Mouse (Mus musculus) retina, embryonic 14.5 days (tissue): Measurements from ENCODE around the gene Sgsm2.
A peak's percentile ranks its signal among the peaks of the same experiment; 100 is the strongest.

ENCODE experiments used
- DNase-seq: peaks from one replicate; pipeline ENCODE4 v3.0.0-alpha.2; 2015; ENCODE audit warnings: low spot score

Gene Sgsm2

GRCm38 (mm10) chr11:74881979-74882378 lies 14.9 kb downstream of the Sgsm2 start:
- DNase-seq: no peak

DNA sequence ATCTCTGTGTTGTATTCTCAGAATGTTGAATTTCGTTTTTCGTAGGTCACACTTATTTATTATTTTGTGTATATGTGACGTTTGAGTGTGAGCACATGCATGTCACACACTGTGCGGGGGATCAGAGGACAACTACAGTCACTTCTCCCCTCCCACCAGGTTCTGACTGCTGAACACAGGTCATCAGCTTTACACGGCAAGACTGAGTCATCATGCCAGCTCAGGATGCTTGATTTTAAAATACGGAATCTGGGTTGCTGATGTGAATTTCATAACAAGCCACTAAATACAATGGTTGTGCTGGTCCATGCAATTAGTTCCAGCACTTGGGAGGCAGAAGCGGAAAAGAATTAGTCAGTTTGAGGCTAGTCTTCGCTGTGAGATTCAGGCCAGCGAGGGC lies 15.9 kb downstream of the Sgsm2 start:
- no peak for DNase-seq

- DNase-seq: peak; percentile 78
Measured at GRCm38 (mm10) chr11:74876801-74877200, 20.1 kb downstream of the Sgsm2 start.

GRCm38 (mm10) chr11:74874630-74875029 lies 22.2 kb downstream of the Sgsm2 start:
- no peak for DNase-seq

DNA sequence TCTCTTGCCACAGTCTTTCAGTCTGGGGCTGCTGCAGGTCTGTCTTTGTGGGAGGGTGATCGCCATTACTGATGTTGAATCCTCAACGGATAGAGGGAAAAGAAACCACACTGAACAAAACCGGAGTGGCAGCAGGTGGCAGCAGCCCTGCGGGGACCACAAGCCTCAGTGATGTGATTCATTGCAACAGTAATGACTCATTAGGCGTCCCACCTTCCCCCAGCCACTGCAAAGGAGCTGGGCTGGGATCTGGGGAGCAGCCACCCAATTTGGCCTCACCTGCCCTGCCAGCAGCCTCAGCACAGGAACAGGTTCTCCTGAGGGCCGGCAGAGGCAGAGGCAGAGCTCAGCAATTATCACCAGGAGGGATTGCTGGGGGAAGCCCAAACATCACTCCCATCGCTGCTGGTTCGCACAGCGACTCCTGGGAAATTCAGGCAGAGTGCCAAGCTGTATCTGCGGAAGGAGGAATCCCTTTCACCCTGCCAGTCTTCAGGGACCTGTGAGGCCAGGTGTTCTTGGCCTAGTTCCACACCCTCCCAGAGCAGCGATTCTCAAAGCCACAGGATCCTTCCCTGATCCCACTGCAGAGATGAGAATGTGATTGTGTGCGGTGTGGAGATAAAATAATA lies 25.8 kb downstream of the Sgsm2 start:
- DNase-seq: peak; percentile 30

DNA sequence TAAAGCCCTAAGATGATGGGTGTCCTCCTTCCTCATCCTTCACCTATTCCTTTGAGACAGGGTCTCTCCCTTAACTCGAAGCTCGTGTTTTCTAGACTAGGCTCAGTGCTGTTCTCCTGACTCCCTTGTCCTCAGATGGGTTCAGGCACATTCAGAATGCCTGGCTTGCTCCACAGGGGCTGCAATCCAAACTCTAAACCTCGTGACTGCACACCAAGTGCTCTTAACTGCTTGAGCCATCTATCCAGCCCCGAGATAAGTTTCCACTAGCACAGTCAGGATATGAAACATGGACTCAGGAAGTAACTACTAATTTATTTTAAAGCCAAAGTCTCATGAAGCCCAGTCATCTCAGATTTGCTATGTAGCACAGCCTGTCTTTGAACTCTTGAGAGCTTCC lies 26.3 kb downstream of the Sgsm2 start:
- DNase-seq: no peak

DNA sequence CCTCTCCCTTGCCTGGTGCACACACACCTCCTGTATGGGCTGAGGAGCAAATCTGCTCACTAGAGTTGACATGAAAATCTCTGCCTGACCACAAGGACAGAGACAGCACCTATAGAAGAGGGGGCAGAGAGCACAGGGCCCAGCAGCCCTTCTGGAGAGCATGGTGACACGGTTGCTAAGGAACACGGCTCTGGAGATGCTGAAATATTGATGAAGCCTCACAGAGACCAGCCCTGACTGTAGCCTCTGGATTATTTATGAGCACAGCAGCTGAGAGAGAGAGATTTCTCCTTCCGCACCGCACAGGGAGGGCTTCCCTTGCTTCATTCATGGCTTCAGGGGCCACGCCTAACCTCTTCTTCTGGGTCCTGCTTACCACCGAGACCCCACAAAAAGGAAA lies 27.3 kb downstream of the Sgsm2 start:
- DNase-seq: peak; percentile 65

GRCm38 (mm10) chr11:74868046-74868760 lies 28.7 kb downstream of the Sgsm2 start:
- no peak for DNase-seq

- DNase-seq: no peak
Measured at GRCm38 (mm10) chr11:74867181-74867580, 29.7 kb downstream of the Sgsm2 start.

DNA sequence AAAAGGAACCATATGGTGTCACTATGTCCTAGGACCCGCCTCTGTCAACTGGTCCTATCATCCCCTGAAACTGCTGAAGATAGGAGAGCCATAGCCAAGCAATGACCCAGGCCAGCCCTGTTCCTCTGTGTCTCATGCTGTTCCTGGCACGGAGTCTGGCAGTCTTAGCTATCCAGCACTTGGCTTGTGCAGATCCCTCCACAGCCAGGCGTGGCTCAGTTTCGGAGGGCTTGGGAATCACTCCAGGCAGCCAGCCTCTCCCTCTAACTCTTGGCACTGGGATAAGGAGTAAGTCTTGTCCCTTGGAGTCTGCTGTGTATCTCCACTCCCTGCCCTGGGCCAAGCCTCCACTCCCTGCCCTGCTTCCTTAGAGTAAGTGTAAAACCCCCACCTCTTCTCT lies 30.2 kb downstream of the Sgsm2 start:
- no peak for DNase-seq

DNA sequence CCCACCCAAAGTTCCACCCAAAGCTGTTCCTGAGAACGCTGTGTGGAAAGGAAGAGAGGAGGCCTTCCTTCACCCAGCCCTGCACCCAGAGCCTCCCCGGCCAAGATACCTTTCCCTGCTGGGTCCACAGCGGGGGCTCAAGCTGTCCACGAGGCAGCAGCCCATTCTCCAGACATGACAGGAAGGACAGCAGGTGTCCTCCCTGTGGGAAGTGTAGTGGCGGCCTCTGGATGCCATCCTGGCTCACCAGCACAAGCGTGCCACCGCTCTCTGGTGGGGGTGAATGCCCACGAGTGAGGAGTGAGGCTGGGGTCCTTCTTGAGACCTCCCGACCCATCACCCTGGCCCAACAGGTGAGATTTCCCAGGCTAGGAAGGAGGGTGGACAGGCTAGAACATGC lies 31.6 kb downstream of the Sgsm2 start:
- DNase-seq: no peak

DNA sequence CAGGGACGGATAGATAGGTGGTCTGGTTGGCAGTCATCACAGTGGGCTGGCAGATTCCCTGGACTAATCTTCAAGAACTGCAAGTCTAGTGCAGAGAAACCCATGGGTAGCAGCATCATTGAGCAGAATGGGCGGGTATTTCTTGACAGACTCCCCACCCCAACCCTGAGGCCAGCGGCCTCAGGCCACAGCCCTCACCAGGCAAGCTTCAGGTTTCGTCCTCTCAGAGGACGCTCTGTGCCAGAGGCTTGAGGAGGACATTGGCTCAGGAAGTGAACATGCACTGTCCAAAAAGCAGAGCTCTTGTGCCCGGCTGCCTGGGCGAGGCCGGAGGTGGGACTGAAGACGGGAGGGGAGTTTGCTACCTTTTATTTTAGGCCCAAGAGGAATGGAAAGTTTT lies 32.4 kb downstream of the Sgsm2 start:
- no peak for DNase-seq

- no peak for DNase-seq
Measured at GRCm38 (mm10) chr11:74863471-74863870, 33.4 kb downstream of the Sgsm2 start.

DNA sequence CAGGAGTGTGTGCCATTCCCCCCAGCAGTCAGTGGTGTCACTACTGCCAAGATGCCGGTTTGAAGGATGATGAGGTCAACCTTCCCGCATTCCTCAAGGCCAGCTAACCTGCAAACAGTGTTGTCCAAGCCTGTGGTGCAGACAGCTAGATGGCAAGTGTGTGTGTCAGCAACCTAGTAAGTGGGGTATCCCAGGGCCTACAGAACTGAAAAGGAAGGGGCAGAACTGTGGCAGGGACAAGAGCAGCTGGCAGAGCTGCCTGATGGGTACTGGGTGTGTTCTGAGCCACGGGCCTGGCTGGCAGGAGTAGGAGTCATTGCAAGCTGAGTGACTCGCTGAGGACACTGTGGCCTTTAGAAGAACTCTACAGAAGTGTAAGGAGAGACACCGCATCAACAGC lies 34.7 kb downstream of the Sgsm2 start:
- DNase-seq: no peak

GRCm38 (mm10) chr11:74857756-74858155 lies 39.1 kb downstream of the Sgsm2 start:
- DNase-seq: no peak

DNA sequence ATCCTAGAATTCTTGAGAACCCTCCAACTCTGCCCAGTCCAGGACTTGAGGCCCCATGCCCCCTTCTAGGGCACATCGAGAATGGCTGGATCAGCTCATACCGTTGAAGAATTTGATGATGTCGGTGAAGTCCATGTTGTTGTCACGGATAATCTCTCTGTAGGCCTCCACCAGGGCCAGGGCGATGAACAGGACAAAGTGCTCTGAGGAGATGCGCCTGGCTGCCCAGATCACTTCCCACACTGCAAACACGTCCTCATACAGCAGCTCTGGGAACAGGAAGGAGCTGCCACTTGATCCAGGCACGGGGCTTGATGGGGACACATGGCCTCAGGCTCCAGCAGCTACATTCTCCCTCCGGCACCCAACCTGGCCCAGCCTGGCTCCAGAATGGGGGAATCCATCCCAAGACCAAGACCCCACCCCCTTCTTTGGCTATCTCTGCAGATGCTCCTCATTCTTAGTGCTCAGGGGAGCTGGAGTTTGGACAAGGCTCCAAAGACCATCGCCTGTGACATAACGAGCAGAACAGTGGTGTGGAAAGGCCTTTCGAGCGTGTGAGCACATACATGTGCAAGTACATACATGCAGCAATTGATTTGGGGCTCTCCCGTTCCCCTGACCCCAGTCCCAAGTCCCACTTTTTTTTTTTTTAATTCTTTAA lies 45.7 kb downstream of the Sgsm2 start:
- no peak for DNase-seq

DNA sequence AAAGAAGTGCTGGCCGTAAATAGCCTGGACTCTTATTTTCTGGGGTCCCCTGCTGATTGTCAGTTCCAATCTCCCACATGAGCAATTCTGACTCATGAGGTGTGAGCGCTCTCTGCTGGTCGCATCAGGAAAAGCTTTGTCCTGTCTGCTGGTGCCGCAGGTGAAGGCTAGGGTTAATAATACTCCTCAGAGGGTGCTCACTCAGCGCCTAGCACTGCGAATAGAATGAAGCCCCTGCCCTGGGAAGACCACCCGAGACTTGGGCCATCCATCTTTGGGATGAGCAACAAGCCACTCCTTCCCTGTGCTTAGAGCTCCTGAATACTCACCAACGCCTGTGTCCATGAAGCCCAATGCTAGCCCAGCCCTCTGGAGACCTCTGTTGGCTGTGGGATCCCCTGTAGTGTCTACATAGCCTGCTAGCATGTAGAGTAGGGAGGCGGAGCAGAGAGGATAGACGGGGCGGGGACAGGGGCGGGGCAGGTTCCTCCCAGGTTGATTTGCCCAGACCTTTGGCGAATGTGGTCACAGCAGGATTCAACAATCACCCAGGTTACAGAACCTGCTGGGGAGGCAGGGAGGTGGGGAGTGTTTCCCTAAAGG lies 48.8 kb downstream of the Sgsm2 start:
- peak; percentile 90 for DNase-seq

DNA sequence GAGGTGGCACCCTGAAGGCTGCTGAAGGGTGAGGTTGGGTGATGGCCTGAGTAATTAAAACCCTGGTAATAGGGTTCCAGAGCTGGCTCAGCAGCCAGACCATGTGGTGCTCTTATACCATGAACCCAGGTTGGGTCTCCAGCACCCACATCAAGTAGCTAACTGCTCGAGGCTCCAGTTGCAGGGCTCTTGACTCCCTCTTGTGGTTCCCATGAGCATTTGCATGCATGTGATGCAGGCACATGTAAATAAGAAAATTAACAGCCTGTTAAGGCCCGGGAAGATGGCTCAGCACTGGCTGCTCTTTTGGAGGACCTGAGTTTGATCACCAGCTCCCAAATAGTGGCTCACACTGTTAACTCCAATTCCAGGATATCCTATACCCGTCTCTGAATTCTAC lies 51.1 kb downstream of the Sgsm2 start:
- DNase-seq: no peak

DNA sequence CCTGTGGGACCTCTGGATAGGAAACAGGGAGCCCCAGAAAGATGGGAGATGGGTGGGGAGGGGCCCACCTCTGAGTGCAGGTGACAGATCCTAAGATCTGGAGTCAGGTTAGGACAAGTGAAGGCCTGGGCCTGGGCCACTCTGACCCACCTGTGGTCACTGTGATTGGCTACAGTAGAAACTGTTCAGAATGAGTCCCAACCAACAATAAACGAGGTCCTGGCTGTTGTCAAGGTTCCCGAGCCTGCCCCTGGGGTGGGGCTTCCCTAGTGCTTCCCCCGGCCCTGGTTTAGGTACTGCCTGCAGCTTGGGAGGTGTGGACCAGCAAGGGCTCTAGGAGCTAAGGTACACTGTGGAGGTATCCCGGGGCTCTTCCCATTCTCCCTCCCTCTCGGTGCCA lies 53.1 kb downstream of the Sgsm2 start:
- DNase-seq: no peak

DNA sequence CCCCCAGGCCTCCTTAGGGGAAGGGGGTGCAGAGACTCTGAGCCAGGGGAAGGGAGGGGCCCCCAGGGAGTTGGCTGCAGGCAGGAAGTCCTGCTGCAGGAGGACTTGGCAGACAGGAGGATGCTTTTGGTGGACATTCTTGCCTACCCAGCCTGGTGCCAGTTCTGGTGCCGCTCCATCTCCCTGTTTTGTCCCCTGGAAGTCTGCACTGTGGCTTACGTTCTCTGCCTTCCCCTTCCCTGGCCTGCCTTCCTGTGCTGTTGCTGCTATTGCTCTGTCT lies 53.5 kb downstream of the Sgsm2 start:
- no peak for DNase-seq

DNA sequence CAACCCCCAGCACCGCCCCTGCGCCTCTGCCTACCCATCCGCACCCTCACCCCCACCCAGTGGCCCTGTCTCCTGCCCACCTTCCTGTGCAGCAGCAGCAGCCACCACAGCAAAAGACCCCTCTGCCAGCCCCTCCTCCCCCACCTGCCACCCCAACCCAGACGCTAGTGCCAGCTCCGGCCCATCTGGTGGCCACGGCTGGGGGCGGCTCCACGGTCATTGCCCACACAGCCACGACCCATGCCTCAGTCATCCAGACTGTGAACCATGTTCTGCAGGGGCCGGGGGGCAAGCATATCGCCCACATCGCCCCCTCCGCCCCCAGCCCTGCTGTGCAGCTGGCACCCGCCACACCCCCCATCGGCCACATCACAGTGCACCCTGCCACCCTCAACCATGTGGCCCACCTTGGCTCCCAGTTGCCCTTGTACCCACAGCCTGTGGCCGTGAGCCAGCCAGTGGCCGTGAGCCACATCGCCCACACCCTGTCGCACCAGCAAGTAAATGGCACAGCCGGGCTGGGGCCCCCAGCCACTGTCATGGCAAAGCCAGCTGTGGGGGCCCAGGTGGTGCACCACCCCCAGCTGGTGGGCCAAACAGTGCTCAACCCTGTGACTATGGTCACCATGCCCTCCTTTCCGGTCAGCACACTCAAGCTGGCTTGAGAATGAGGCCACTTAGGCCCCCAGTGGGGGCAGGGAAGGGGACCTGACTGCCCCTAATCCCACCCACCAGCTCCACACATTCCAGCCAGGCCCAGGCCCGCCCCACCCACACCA lies 54.0 kb downstream of the Sgsm2 start:
- DNase-seq: no peak

- DNase-seq: no peak
Measured at GRCm38 (mm10) chr11:74842045-74842444, 54.8 kb downstream of the Sgsm2 start.

- DNase-seq: no peak
Measured at GRCm38 (mm10) chr11:74841366-74841765, 55.5 kb downstream of the Sgsm2 start.
